Mouse (Mus musculus): ENCODE data around the gene Snx14. TPM values are rescaled to one million over a fixed set of nuclear protein-coding genes. Genes with fewer than 3 reads are reported as not detected.

Gene Snx14
- polyA plus RNA-seq, 1 experiment from 2014 or later: 35.4 TPM

DNA sequence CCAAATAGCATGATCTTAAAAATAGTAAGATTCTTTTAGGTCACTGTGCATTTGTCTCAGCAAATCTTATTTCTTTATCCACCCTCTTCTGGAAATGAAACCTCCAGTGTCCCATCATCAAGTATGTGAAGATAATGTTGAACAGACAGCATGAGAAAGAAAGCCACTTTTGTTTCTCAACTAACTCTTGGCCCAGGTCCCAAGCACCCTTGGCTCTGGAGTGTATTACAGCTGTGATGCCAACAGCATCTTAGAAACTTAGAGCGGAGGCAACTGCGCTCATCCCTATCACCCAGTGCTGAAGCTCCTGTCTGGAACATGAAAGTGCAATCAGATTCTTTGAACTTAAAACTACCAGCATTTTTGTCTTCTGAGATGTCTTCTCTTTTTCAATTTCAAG lies 69.1 kb downstream of the Snx14 start:
- no peaks in the 10 kb centered on the region for H3K27me3 ChIP-seq (replicated peaks; ENCODE audit: control insufficient read depth, insufficient read depth, low read length)
- H3K9me3 ChIP-seq (ENCODE audit: control insufficient read depth, low read length): no peaks in the 10 kb centered on the region
- no peak overlapping the region for H3K4me3 ChIP-seq (ENCODE audit: low read length)
- no peaks in the 10 kb centered on the region for H3K36me3 ChIP-seq (ENCODE audit: control insufficient read depth, insufficient read depth, low read length)
- no peaks in the 10 kb centered on the region for H3K4me1 ChIP-seq (ENCODE audit: control insufficient read depth, insufficient read depth, low read length)
- no peak for ATAC-seq
- 92% methylated on average over 2 of the region's 2 CpGs for WGBS
- H3K9ac ChIP-seq (ENCODE audit: low read depth, low read length): no peak overlapping the region
- H3K27ac ChIP-seq (ENCODE audit: low read length): no peak overlapping the region
- H3K4me2 ChIP-seq (ENCODE audit: low read depth, low read length): no peak overlapping the region

- Histone ChIP-seq H3K27me3 (replicated peaks; ENCODE audit: control insufficient read depth, insufficient read depth, low read length) (no peaks in the 10 kb centered on the region), H3K27ac (ENCODE audit: low read length) (no peak overlapping the region), H3K36me3 (ENCODE audit: control insufficient read depth, insufficient read depth, low read length) (no peaks in the 10 kb centered on the region), H3K4me2 (ENCODE audit: low read depth, low read length) (no peak overlapping the region), H3K4me3 (ENCODE audit: low read length) (no peak overlapping the region), H3K4me1 (ENCODE audit: control insufficient read depth, insufficient read depth, low read length) (no peaks in the 10 kb centered on the region), H3K9ac (ENCODE audit: low read depth, low read length) (no peak overlapping the region), H3K9me3 (ENCODE audit: control insufficient read depth, low read length) (no peaks in the 10 kb centered on the region)
- WGBS: 94% methylated on average over 5 of the region's 5 CpGs
- no peak for ATAC-seq
Measured at GRCm38 (mm10) chr9:88368476-88368875, 70.3 kb downstream of the Snx14 start.

DNA sequence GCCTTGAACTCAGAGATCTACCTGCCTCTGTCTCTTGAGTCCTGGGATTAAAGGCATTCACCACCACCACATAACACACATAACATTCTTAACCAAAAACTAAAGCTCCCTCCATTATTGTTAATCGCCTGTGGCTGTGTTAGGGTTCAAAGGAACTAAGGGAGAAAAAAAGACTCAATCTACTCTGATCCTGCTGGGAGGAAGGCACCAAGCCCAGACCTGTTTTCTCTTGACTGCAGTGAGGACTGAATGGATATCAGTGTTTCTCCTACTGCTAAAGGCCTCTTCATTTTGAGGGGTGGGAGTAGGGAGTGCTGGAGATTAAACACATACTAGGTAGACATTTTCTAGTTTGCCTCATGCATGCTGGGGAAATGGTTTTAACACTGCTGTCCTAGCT lies 71.0 kb downstream of the Snx14 start:
- no peak overlapping the region for H3K27ac ChIP-seq (ENCODE audit: low read length)
- no peak for ATAC-seq
- H3K9me3 ChIP-seq (ENCODE audit: control insufficient read depth, low read length): no peaks in the 10 kb centered on the region
- H3K4me2 ChIP-seq (ENCODE audit: low read depth, low read length): no peak overlapping the region
- no peaks in the 10 kb centered on the region for H3K4me1 ChIP-seq (ENCODE audit: control insufficient read depth, insufficient read depth, low read length)
- WGBS: 61% methylated on average over 1 of the region's 1 CpGs
- H3K4me3 ChIP-seq (ENCODE audit: low read length): no peak overlapping the region
- H3K36me3 ChIP-seq (ENCODE audit: control insufficient read depth, insufficient read depth, low read length): no peaks in the 10 kb centered on the region
- H3K9ac ChIP-seq (ENCODE audit: low read depth, low read length): no peak overlapping the region
- no peaks in the 10 kb centered on the region for H3K27me3 ChIP-seq (replicated peaks; ENCODE audit: control insufficient read depth, insufficient read depth, low read length)

DNA sequence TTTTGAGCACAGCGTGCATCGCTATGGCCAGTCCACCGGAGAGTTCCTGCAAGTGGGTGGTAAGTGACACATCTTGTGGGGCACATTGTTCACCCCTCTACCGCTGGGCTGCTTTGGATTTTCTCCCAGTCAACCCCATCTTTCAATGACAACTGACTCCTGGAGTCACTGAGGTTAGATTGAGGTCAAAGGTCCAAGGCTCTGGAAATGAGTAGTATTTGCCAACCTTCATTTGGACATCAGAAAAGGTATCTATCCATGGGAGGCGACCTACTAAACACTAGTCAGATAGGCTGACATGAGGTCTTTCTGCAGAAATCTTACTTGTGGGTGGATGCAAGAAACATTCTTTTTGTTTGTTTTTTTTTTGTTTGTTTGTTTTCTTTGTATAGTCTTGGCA lies 71.4 kb downstream of the Snx14 start:
- Histone ChIP-seq H3K27ac (ENCODE audit: low read length) (no peak overlapping the region), H3K4me1 (ENCODE audit: control insufficient read depth, insufficient read depth, low read length) (no peaks in the 10 kb centered on the region), H3K9ac (ENCODE audit: low read depth, low read length) (no peak overlapping the region), H3K36me3 (ENCODE audit: control insufficient read depth, insufficient read depth, low read length) (no peaks in the 10 kb centered on the region), H3K4me2 (ENCODE audit: low read depth, low read length) (no peak overlapping the region), H3K27me3 (replicated peaks; ENCODE audit: control insufficient read depth, insufficient read depth, low read length) (no peaks in the 10 kb centered on the region), H3K9me3 (ENCODE audit: control insufficient read depth, low read length) (no peaks in the 10 kb centered on the region), H3K4me3 (ENCODE audit: low read length) (no peak overlapping the region)
- no peak for ATAC-seq
- WGBS: 86% methylated on average over 5 of the region's 5 CpGs

GRCm38 (mm10) chr9:88366819-88367218 lies 71.9 kb downstream of the Snx14 start:
- no peaks in the 10 kb centered on the region for H3K4me1 ChIP-seq (ENCODE audit: control insufficient read depth, insufficient read depth, low read length)
- H3K4me3 ChIP-seq (ENCODE audit: low read length): no peak overlapping the region
- H3K9ac ChIP-seq (ENCODE audit: low read depth, low read length): no peak overlapping the region
- no peak overlapping the region for H3K4me2 ChIP-seq (ENCODE audit: low read depth, low read length)
- WGBS: 87% methylated on average over 4 of the region's 4 CpGs
- no peaks in the 10 kb centered on the region for H3K36me3 ChIP-seq (ENCODE audit: control insufficient read depth, insufficient read depth, low read length)
- no peak overlapping the region for H3K27ac ChIP-seq (ENCODE audit: low read length)
- no peaks in the 10 kb centered on the region for H3K9me3 ChIP-seq (ENCODE audit: control insufficient read depth, low read length)
- no peak for ATAC-seq
- H3K27me3 ChIP-seq (replicated peaks; ENCODE audit: control insufficient read depth, insufficient read depth, low read length): no peaks in the 10 kb centered on the region

DNA sequence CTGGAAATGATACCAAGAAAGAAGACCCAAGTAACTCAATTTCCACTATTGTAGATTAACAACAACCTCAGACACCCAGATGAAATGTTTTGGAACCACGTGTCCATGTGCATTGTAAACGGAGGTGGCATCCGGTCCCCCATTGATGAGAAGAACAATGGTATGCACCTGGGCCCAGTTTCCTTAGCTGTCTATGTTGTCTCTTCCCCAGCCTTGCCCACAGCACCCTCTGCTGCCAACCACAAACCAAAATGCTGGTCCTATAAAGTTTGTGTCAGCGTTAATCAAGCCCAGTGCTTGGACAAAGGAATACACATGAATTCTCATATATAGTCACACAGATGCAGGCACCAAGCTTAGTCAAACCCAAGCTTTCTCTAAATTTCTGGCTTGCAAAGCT lies 72.5 kb downstream of the Snx14 start:
- Histone ChIP-seq H3K9ac (ENCODE audit: low read depth, low read length) (no peak overlapping the region), H3K4me2 (ENCODE audit: low read depth, low read length) (no peak overlapping the region), H3K4me3 (ENCODE audit: low read length) (no peak overlapping the region), H3K9me3 (ENCODE audit: control insufficient read depth, low read length) (no peaks in the 10 kb centered on the region), H3K36me3 (ENCODE audit: control insufficient read depth, insufficient read depth, low read length) (no peaks in the 10 kb centered on the region), H3K27ac (ENCODE audit: low read length) (no peak overlapping the region), H3K27me3 (replicated peaks; ENCODE audit: control insufficient read depth, insufficient read depth, low read length) (no peaks in the 10 kb centered on the region), H3K4me1 (ENCODE audit: control insufficient read depth, insufficient read depth, low read length) (no peaks in the 10 kb centered on the region)
- WGBS: 80% methylated on average over 4 of the region's 4 CpGs
- no peak for ATAC-seq

DNA sequence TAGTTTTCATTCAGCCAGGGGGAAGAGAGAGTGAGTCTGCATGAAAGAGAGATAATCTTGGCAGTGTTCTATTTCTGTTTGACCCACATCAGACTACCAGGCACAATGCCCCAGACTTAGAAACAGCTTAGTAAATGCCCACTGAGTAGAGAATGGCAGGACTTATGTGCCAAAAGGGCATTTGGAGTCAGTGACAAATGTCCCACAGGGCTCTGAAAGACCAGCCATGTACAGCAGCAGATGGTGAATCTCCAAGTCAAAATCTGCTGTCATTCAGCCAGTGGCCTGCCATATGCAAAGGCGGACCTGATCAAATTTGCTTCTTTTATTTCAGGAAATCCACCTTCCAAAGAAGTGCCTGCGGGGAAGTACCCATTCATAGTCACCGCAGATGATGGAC lies 75.7 kb downstream of the Snx14 start:
- Histone ChIP-seq H3K4me1 (ENCODE audit: control insufficient read depth, insufficient read depth, low read length) (no peaks in the 10 kb centered on the region), H3K27me3 (replicated peaks; ENCODE audit: control insufficient read depth, insufficient read depth, low read length) (no peaks in the 10 kb centered on the region), H3K4me2 (ENCODE audit: low read depth, low read length) (no peak overlapping the region), H3K9ac (ENCODE audit: low read depth, low read length) (no peak overlapping the region), H3K36me3 (ENCODE audit: control insufficient read depth, insufficient read depth, low read length) (no peaks in the 10 kb centered on the region), H3K27ac (ENCODE audit: low read length) (no peak overlapping the region), H3K4me3 (ENCODE audit: low read length) (no peak overlapping the region), H3K9me3 (ENCODE audit: control insufficient read depth, low read length) (no peaks in the 10 kb centered on the region)
- no peak for ATAC-seq
- WGBS: 83% methylated on average over 3 of the region's 3 CpGs

DNA sequence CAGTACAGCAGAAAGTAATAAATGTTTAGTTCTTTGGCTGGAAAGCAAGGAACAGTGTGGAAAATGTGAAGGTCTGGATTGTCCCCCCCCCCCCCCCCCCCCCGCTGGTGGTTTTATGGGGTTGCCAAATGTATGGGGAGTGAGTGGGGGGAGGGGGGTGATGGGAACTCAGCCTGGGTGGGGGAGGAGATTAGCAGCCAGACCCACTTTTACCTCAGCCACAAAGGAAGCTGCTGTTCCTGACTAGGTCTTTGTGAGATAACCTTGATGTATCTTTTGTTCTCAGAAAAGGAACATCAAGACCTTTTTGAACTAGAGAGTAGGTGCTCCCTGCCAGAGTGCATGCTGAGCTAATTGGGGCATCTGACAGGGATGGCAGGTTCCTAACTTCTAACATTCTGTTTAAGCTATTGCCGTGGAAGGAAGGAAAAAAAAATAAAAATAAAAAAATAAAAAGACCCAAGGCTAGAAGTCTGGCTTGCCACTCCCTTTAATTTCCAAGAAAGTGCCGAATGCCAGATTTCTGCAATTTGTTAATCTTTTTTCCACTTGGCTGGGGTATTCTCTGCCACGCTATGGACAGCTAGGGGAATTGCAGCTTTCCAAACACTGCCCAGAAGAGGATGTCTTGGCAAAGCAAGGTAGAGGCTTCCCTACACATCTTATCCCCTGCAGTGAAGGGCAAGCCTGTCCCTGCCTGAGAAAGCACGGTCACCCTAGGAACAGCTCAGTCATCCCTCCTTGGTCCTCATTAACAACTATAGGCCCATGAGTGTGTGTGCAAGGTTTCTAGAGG lies 76.5 kb downstream of the Snx14 start:
- no peaks in the 10 kb centered on the region for H3K27me3 ChIP-seq (replicated peaks; ENCODE audit: control insufficient read depth, insufficient read depth, low read length)
- H3K9ac ChIP-seq (ENCODE audit: low read depth, low read length): no peak overlapping the region
- no peaks in the 10 kb centered on the region for H3K36me3 ChIP-seq (ENCODE audit: control insufficient read depth, insufficient read depth, low read length)
- no peak overlapping the region for H3K4me3 ChIP-seq (ENCODE audit: low read length)
- H3K27ac ChIP-seq (ENCODE audit: low read length): no peak overlapping the region
- H3K9me3 ChIP-seq (ENCODE audit: control insufficient read depth, low read length): no peaks in the 10 kb centered on the region
- H3K4me1 ChIP-seq (ENCODE audit: control insufficient read depth, insufficient read depth, low read length): no peaks in the 10 kb centered on the region
- WGBS: 38% methylated on average over 5 of the region's 5 CpGs
- no peak for ATAC-seq
- no peak overlapping the region for H3K4me2 ChIP-seq (ENCODE audit: low read depth, low read length)

GRCm38 (mm10) chr9:88361211-88361909 lies 77.4 kb downstream of the Snx14 start:
- no peaks in the 10 kb centered on the region for H3K36me3 ChIP-seq (ENCODE audit: control insufficient read depth, insufficient read depth, low read length)
- no peaks in the 10 kb centered on the region for H3K4me1 ChIP-seq (ENCODE audit: control insufficient read depth, insufficient read depth, low read length)
- H3K4me3 ChIP-seq (ENCODE audit: low read length): no peak overlapping the region
- 77% methylated on average over 14 of the region's 14 CpGs for WGBS
- H3K27ac ChIP-seq (ENCODE audit: low read length): no peak overlapping the region
- no peak overlapping the region for H3K9ac ChIP-seq (ENCODE audit: low read depth, low read length)
- no peaks in the 10 kb centered on the region for H3K9me3 ChIP-seq (ENCODE audit: control insufficient read depth, low read length)
- no peak overlapping the region for H3K4me2 ChIP-seq (ENCODE audit: low read depth, low read length)
- ATAC-seq: no peak
- no peaks in the 10 kb centered on the region for H3K27me3 ChIP-seq (replicated peaks; ENCODE audit: control insufficient read depth, insufficient read depth, low read length)

Data from intestine, embryonic 16.5 days (tissue).